Mouse (Mus musculus) ES-E14 (cell line): ENCODE results near the gene Sucla2.

Experiments
- CHD2 ChIP-seq: IDR thresholded peaks from 2 replicates; pipeline ENCODE4 v1.6.1; 2014; ENCODE audit warnings: mild to moderate bottlenecking, low read depth, low read length, inconsistent platforms
- HCFC1 ChIP-seq: IDR thresholded peaks from 2 replicates; pipeline ENCODE4 v1.6.1; 2012; ENCODE audit warnings: low read length, inconsistent platforms, borderline replicate concordance; ENCODE audit not compliant: insufficient read depth
- MAFK ChIP-seq: IDR thresholded peaks from 2 replicates; pipeline ENCODE4 v1.6.1; 2014; ENCODE audit warnings: mild to moderate bottlenecking, low read depth, low read length, inconsistent platforms; ENCODE audit not compliant: insufficient read depth
- ZC3H11A ChIP-seq: IDR thresholded peaks from 2 replicates; pipeline ENCODE4 v1.6.1; 2012; ENCODE audit warnings: low read depth, mild to moderate bottlenecking, inconsistent platforms, low read length, borderline replicate concordance
- ZNF384 ChIP-seq: IDR thresholded peaks from 2 replicates; pipeline ENCODE4 v1.6.1; 2012; ENCODE audit warnings: low read depth, low read length, inconsistent platforms

DNA sequence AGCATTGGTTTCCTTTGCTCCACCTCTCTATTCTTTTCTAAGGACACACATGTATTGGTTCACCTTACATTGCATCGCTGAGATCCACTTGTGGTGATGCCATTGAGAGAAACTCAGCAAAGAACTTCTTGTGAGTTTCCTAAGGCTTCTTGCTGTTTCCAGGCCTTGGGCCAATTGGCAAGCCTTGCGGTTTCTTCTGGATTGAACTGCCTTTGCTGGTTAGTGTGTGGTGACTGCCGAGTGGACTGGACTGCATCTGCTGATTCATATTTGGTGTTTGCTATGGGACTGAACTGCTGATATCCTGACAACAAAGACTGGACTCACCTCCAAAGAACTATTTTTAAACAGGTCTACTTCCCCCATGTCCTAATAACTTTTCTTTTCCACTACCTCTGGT, 109.2 kb downstream of the Sucla2 start:
- TF ChIP-seq HCFC1 (no peak), CHD2 (no peak), ZC3H11A (no peak), MAFK (no peak), ZNF384 (no peak)
